Mouse (Mus musculus) liver, embryonic 16.5 days (tissue): Measurements from ENCODE around the gene Sgcd. TPM values are rescaled to one million over a fixed set of nuclear protein-coding genes. Genes with fewer than 3 reads are reported as not detected.

Source experiments
- ATAC-seq: fragments of 200-750 bp; cut with Nextera tagmentation; 2 replicates; pipeline ENCODE4 v1.8.0; 2017; ENCODE audit warnings: low read depth, mild to moderate bottlenecking, moderate number of reproducible peaks, moderate library complexity
- H3K27ac ChIP-seq: fragments of 300-500 bp; sonication (generic); 2 replicates; pipeline ENCODE4 v1.5.1; 2014; ENCODE audit warnings: mild to moderate bottlenecking, low read length
- H3K27me3 ChIP-seq: fragments of 300-500 bp; sonication (generic); 2 replicates; pipeline ENCODE4 v1.6.1; 2014; ENCODE audit warnings: low read depth, low read length, mixed read lengths; ENCODE audit not compliant: control insufficient read depth, insufficient read depth
- H3K36me3 ChIP-seq: fragments of 300-500 bp; sonication (generic); 2 replicates; pipeline ENCODE4 v1.6.1; 2014; ENCODE audit warnings: mild to moderate bottlenecking; ENCODE audit not compliant: control insufficient read depth, insufficient read depth
- H3K4me1 ChIP-seq: fragments of 300-500 bp; sonication (generic); 2 replicates; pipeline ENCODE4 v1.6.1; 2014; ENCODE audit warnings: low read depth, low read length, mixed read lengths; ENCODE audit not compliant: control insufficient read depth
- H3K4me2 ChIP-seq: fragments of 300-500 bp; sonication (generic); 2 replicates; pipeline ENCODE4 v1.6.1; 2014; ENCODE audit warnings: low read depth, low read length, mixed read lengths
- H3K4me3 ChIP-seq: fragments of 300-500 bp; sonication (generic); 2 replicates; pipeline ENCODE4 v1.5.1; 2014; ENCODE audit warnings: low read depth, mild to moderate bottlenecking, low read length
- H3K9ac ChIP-seq: fragments of 300-500 bp; sonication (generic); 2 replicates; pipeline ENCODE4 v1.6.1; 2014; ENCODE audit warnings: low read depth, low read length
- H3K9me3 ChIP-seq: fragments of 300-500 bp; sonication (generic); replicated peaks from 2 replicates; pipeline ENCODE4 v1.6.1; 2016; ENCODE audit warnings: low read length; ENCODE audit not compliant: control insufficient read depth
- WGBS: fragments of 180-500 bp; shearing (Covaris S2); extraction: QIAGEN DNeasy Blood & Tissue Kit; methylation state at CpG from one replicate; pipeline ENCODE4 v1.1.7; 2014; ENCODE audit not compliant: insufficient replicate concordance; 5-methylcytosine and 5-hydroxymethylcytosine counted together
- polyA plus RNA-seq: library from polyadenylated mRNA; unstranded; fragments of >200 nt; fragmentation: Nextera tagmentation; extraction: Ambion mirVana; gene quantifications from 2 replicates; pipeline ENCODE4 v1.2.1, GENCODE M21; 2015

Sgcd gene
- polyA plus RNA-seq, 1 experiment from 2014 or later, result 0.12 TPM

DNA sequence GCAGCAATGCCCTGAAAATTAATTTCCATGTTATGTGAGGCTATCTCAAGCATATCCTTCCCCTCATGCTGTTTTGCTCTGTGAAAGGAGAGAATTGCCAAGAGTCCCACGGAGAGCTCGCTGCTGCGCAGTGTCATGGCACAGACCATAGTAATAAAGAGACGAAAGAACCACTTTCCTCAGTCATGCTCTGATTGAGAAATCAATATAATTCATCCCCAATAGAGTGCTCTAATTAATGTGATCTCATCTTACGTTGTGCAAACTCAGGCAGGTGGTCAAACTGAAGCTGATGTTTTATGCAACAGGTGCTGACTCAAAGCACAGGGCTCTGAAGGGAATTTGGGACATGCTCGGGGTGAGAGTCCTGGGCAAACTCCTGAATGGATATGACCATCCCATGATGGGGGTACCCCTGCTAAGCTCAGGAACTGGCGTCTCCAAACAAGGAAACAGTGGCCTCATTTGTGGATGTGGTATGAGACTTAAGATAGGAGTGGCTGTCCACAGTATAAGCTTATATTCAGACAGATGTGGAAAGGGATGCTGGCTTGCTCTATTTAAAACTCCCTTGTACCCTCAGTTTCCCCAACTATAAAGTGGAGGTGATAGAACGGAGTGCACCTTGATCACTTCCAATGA, 740.9 kb downstream of the Sgcd start:
- no peak overlapping the region for H3K27ac ChIP-seq
- no peaks in the 10 kb centered on the region for H3K4me1 ChIP-seq
- H3K4me2 ChIP-seq, result no peak overlapping the region
- H3K4me3 ChIP-seq, result no peak overlapping the region
- no peaks in the 10 kb centered on the region for H3K36me3 ChIP-seq
- no peak overlapping the region for H3K9ac ChIP-seq
- H3K27me3 ChIP-seq, result no peaks in the 10 kb centered on the region
- no peaks in the 10 kb centered on the region for H3K9me3 ChIP-seq
- ATAC-seq, result no peak
- 63% methylated on average over 8 of the region's 8 CpGs for WGBS

DNA sequence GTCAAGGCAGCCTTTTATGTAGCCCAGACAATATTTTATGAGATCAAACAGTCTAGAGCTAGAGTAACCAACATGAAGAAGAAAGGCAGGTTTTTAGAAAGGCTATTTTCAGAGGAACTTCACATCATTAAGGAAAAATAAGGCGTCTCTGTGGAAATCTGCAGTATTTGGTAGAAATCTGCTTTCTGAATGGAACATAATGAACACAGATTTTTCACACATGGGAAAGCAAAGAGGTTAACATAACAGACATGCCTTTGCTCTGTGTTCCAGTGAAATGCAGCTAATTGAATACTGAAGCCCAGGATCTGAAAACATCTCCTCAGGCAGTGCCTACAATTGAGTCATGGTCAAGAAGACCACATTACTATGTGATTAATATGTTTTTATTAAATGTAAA, 746.4 kb downstream of the Sgcd start:
- 70% methylated on average over 1 of the region's 1 CpGs for WGBS
- no peak for ATAC-seq

DNA sequence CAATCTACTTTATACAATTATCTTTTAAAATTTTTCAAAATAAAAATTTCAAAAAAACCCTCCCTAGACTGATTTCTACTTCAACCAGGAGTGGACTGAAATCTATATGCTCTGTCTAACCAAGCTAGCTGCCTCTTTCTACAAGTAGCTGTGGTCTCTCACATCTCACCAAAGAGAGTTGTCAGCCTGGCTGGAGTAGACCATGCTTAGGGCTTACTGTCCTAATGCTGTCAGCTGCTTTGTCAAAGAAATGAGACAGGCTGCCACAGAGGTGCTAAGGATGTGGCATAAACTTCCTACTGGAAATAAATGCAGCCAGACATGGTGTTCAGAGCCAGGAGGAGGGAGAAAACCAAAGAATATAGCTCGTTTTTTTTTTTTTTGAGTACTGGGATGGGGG, 760.5 kb downstream of the Sgcd start:
- Histone ChIP-seq H3K9me3 (no peaks in the 10 kb centered on the region), H3K4me3 (no peak overlapping the region), H3K27me3 (no peaks in the 10 kb centered on the region), H3K4me2 (no peak overlapping the region), H3K4me1 (no peaks in the 10 kb centered on the region), H3K36me3 (no peaks in the 10 kb centered on the region), H3K9ac (no peak overlapping the region), H3K27ac (no peak overlapping the region)
- no peak for ATAC-seq
- WGBS, result 21% methylated on average over 1 of the region's 1 CpGs

More for the DNA sequence above, 746.4 kb downstream of the Sgcd start:
- Histone ChIP-seq H3K9me3 (no peaks in the 10 kb centered on the region), H3K36me3 (no peaks in the 10 kb centered on the region), H3K4me3 (no peak overlapping the region), H3K27ac (no peak overlapping the region), H3K27me3 (no peaks in the 10 kb centered on the region), H3K4me1 (no peaks in the 10 kb centered on the region), H3K4me2 (no peak overlapping the region), H3K9ac (no peak overlapping the region)

DNA sequence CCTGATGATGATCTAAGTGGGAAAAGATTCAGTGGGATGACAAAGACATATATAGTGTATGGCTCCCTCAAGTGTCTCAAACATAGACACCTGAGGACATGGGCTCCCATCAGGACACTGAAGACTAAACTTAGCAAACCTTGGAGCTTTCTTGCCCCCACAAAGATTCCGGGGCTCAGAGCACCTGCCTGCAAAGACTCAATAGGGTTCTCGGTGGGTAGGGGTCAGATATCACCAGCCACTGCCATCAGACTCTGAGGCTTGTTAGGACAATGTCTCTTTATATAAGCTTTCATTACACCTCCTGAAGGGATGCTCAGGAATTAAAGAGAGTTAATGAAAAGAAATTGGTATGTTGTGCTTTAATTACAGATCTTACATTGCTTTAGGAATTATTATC, 764.6 kb downstream of the Sgcd start:
- no peaks in the 10 kb centered on the region for H3K9me3 ChIP-seq
- H3K9ac ChIP-seq, result no peak overlapping the region
- H3K4me3 ChIP-seq, result no peak overlapping the region
- no peaks in the 10 kb centered on the region for H3K36me3 ChIP-seq
- no peak overlapping the region for H3K4me2 ChIP-seq
- WGBS, result 69% methylated on average over 2 of the region's 2 CpGs
- H3K27me3 ChIP-seq, result no peaks in the 10 kb centered on the region
- ATAC-seq, result no peak
- no peak overlapping the region for H3K27ac ChIP-seq
- H3K4me1 ChIP-seq, result no peaks in the 10 kb centered on the region

DNA sequence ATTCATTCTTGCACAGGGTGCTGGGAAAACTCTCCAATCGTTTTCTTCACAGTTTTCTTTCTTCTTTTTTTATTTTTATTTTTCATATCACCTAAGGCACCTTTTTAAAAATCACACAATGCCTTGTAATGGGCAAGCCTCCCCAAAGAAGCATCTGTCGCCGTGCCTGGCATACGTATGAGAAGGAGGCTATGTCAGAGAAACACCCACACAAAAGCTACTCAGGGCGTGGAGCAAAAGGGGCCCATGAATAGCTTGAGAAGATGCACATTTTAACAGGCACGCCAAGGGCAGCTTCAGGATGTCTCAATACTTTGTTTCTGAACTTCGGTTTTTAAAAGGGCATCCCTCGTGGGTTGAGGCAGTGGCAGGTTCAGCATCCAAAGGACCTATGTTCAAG, 777.2 kb downstream of the Sgcd start:
- H3K4me3 ChIP-seq, result no peak overlapping the region
- no peak overlapping the region for H3K9ac ChIP-seq
- no peak for ATAC-seq
- H3K36me3 ChIP-seq, result no peaks in the 10 kb centered on the region
- no peaks in the 10 kb centered on the region for H3K4me1 ChIP-seq
- no peak overlapping the region for H3K27ac ChIP-seq
- no peaks in the 10 kb centered on the region for H3K27me3 ChIP-seq
- H3K9me3 ChIP-seq, result no peaks in the 10 kb centered on the region
- H3K4me2 ChIP-seq, result no peak overlapping the region
- WGBS, result 51% methylated on average over 8 of the region's 8 CpGs

DNA sequence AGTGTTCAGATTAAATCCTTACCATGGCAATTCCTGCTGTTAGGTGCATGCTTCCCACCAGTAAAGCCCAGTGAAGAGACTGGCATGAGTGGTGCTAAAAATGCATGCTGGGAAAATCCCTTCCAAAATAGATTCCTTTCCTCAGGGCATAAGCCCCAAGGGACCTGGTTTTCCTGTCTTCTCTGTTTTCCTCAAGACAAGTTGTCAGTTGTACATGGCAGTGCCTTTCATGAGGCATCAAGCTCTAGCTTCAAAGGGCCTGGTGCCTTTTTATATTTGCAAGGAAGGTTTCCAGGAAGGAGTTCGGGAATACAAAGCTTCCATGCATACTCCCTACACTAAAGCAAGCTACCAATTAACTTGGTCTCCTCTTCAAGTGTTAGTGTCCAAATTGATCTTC, 782.3 kb downstream of the Sgcd start:
- Histone ChIP-seq H3K36me3 (no peaks in the 10 kb centered on the region), H3K27ac (no peak overlapping the region), H3K4me1 (no peaks in the 10 kb centered on the region), H3K4me3 (no peak overlapping the region), H3K27me3 (no peaks in the 10 kb centered on the region), H3K9me3 (no peaks in the 10 kb centered on the region), H3K4me2 (no peak overlapping the region), H3K9ac (no peak overlapping the region)
- no peak for ATAC-seq
- WGBS, result 30% methylated on average over 1 of the region's 1 CpGs

DNA sequence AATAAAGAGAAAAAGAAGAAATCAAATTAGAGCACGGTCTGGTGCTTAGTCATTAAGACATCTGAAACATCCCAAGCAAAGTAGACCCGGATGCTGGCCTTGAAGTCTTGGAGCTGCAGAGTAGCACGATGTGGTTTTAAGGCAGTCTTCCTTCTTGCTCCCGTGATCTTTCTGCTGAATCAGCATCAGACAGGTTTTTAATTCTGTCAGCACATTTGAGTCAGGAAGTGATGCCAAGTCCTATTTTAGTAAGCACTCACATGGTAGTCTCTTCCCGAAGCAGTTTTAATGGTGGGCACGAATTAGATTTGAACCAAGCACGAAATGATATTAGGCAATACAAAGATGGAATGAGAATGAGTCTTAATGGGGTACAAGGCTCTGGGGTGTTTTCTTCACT, 789.7 kb downstream of the Sgcd start:
- Histone ChIP-seq H3K27ac (no peak overlapping the region), H3K4me2 (no peak overlapping the region), H3K27me3 (no peaks in the 10 kb centered on the region), H3K4me1 (no peaks in the 10 kb centered on the region), H3K9me3 (no peaks in the 10 kb centered on the region), H3K4me3 (no peak overlapping the region), H3K36me3 (no peaks in the 10 kb centered on the region), H3K9ac (no peak overlapping the region)
- WGBS, result 54% methylated on average over 7 of the region's 7 CpGs
- no peak for ATAC-seq

DNA sequence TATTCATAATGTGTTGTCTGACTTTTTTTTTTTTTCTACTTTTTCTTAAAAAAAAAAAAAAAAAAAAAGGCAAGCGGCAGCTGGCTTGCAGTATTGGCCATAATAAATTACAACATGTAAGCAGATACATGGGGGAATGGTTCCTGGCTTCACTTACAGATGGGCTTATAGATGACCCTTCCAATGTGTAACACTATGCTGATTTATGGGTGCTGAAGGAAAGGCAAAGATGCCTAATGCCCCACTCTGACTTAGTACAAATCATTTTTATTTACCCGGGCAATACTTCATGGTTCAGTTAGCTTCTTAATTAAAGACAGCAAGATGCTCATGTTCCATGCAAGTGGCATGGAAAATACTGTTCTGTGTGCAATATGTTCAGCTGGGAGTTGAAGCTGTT, 800.2 kb downstream of the Sgcd start:
- Histone ChIP-seq H3K27ac (no peak overlapping the region), H3K9ac (no peak overlapping the region), H3K4me3 (no peak overlapping the region), H3K4me2 (no peak overlapping the region), H3K9me3 (no peaks in the 10 kb centered on the region), H3K27me3 (no peaks in the 10 kb centered on the region), H3K36me3 (no peaks in the 10 kb centered on the region), H3K4me1 (no peaks in the 10 kb centered on the region)
- ATAC-seq, result no peak
- WGBS, result 56% methylated on average over 2 of the region's 2 CpGs

DNA sequence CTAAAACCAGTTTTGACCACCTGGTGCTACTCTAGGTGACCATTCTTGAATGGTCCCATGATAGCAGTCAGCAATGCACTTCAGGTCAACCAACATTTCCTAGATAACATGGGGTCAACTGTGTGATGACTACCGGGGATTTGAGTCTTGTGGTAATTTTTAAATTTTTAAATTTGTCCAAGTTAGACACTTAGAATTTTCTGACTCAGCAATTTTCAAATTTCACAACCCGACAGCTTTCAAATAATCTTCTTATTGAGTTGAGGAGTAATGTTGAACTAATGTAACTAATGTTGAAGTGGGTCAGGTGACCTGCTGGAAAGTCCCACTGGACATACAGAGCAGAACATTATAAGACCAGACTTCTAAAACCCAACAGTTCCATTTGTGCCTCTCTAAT, 813.8 kb downstream of the Sgcd start:
- H3K27ac ChIP-seq, result no peak overlapping the region
- no peaks in the 10 kb centered on the region for H3K4me1 ChIP-seq
- H3K9ac ChIP-seq, result no peak overlapping the region
- H3K4me3 ChIP-seq, result no peak overlapping the region
- no peak for ATAC-seq
- H3K36me3 ChIP-seq, result no peaks in the 10 kb centered on the region
- no peak overlapping the region for H3K4me2 ChIP-seq
- no peaks in the 10 kb centered on the region for H3K9me3 ChIP-seq
- WGBS, result 55% methylated on average over 2 of the region's 2 CpGs
- H3K27me3 ChIP-seq, result no peaks in the 10 kb centered on the region
